Mouse (Mus musculus) kidney, adult 9 months (tissue): ENCODE data around the gene Lmcd1.

ENCODE experiments used
- DNase-seq: peaks from one replicate; pipeline ENCODE4 v3.0.0; 2022

Lmcd1 gene

GRCm38 (mm10) chr6:112288271-112288670 is 14.7 kb downstream of the Lmcd1 start:
- DNase-seq = no peak

- no peak for DNase-seq
Observed at GRCm38 (mm10) chr6:112291146-112291545, 17.6 kb downstream of the Lmcd1 start.

GRCm38 (mm10) chr6:112293320-112293719 is 19.8 kb downstream of the Lmcd1 start:
- peak; percentile 27 for DNase-seq

GRCm38 (mm10) chr6:112295269-112295668 is 21.7 kb downstream of the Lmcd1 start:
- peak; percentile 62 for DNase-seq

- DNase-seq = peak; percentile 63
Observed at GRCm38 (mm10) chr6:112300146-112300545, 26.6 kb downstream of the Lmcd1 start.

GRCm38 (mm10) chr6:112300633-112301032 is 27.1 kb downstream of the Lmcd1 start:
- no peak for DNase-seq

- peak; percentile 26 for DNase-seq
Observed at GRCm38 (mm10) chr6:112302248-112302647, 28.7 kb downstream of the Lmcd1 start.

- no peak for DNase-seq
Observed at GRCm38 (mm10) chr6:112302814-112303383, 29.3 kb downstream of the Lmcd1 start.

GRCm38 (mm10) chr6:112304751-112305150 is 31.2 kb downstream of the Lmcd1 start:
- peak; percentile 58 for DNase-seq

- DNase-seq = no peak
Observed at GRCm38 (mm10) chr6:112309330-112309938, 35.9 kb downstream of the Lmcd1 start.

GRCm38 (mm10) chr6:112311385-112311784 is 37.8 kb downstream of the Lmcd1 start:
- no peak for DNase-seq

- no peak for DNase-seq
Observed at GRCm38 (mm10) chr6:112319449-112319848, 45.9 kb downstream of the Lmcd1 start.

GRCm38 (mm10) chr6:112320679-112321078 is 47.1 kb downstream of the Lmcd1 start:
- DNase-seq = no peak

- no peak for DNase-seq
Observed at GRCm38 (mm10) chr6:112322916-112323315, 49.4 kb downstream of the Lmcd1 start.

- DNase-seq = peak; percentile 52
Observed at GRCm38 (mm10) chr6:112325213-112325612, 51.7 kb downstream of the Lmcd1 start.

GRCm38 (mm10) chr6:112327793-112328192 is 54.2 kb downstream of the Lmcd1 start:
- DNase-seq = peak; percentile 62

GRCm38 (mm10) chr6:112330520-112331222 is 57.1 kb downstream of the Lmcd1 start:
- no peak for DNase-seq

- DNase-seq = no peak
Observed at GRCm38 (mm10) chr6:112331223-112331598, 57.7 kb downstream of the Lmcd1 start.

- DNase-seq = no peak
Observed at GRCm38 (mm10) chr6:112333930-112334329, 60.4 kb downstream of the Lmcd1 start.

GRCm38 (mm10) chr6:112337667-112338066 is 64.1 kb downstream of the Lmcd1 start:
- DNase-seq = no peak

- DNase-seq = peak; percentile 53
Observed at GRCm38 (mm10) chr6:112339016-112339415, 65.5 kb downstream of the Lmcd1 start.

- DNase-seq = no peak
Observed at GRCm38 (mm10) chr6:112350452-112350851, 76.9 kb downstream of the Lmcd1 start.

- DNase-seq = no peak
Observed at GRCm38 (mm10) chr6:112359341-112359740, 85.8 kb downstream of the Lmcd1 start.

GRCm38 (mm10) chr6:112360676-112361075 is 87.1 kb downstream of the Lmcd1 start:
- no peak for DNase-seq
